Mouse (Mus musculus): ENCODE data around the gene Aff4.

- TF ChIP-seq USF1 (IDR thresholded peaks at IDR 0.05; ENCODE audit: low read depth) (no peak), CTCF (IDR thresholded peaks at IDR 0.05; ENCODE audit: control insufficient read depth, insufficient read depth, insufficient read length) (no peak), FOSL1 (IDR thresholded peaks at IDR 0.05; ENCODE audit: insufficient read depth, low read length, poor library complexity, severe bottlenecking) (no peak)
These were observed 97.9 kb downstream of the Aff4 start for GRCm38 (mm10) chr11:53448529-53448928.

All from C2C12 (cell line).